Mouse (Mus musculus) gastrocnemius, adult 8-10 months (tissue): ENCODE measurements at regions not wholly inside any gene's neighbourhood (a gene's known extent, or its start where the extent isn't known, plus 50 kb on each side); places are given as distances from the start of the nearest gene placed in this dataset.

Source experiments
- DNase-seq, 2 experiments: peaks; one replicate each; pipeline ENCODE4 v3.0.0; 2022; ENCODE audit warnings: low spot score in 2 of 2

DNA sequence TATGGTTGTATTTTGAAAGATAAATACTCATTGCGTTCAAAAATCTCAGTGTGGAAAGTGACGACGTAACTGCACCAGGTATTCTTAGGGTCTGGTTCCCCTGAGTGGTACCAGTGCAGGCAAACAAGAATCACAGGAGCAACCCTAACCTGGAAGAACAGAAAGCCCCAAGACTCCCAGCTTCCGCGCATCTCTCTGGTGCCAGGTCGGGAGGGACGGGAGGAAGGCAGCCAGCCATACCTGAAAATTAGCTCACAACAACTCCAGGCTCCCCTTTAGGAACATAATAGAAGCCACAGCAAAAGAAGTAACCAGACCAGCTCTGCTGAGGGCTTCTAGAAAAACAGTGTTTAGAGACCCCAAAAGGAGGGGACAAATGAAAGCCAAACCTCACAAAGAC lies 235.4 kb upstream of the Kazn start:
- no peak for DNase-seq

- no peak for DNase-seq
Measured at GRCm38 (mm10) chr4:142474018-142474417, 234.8 kb upstream of the Kazn start.

- no peak for DNase-seq
Measured at GRCm38 (mm10) chr4:142473284-142473683, 234.1 kb upstream of the Kazn start.

DNA sequence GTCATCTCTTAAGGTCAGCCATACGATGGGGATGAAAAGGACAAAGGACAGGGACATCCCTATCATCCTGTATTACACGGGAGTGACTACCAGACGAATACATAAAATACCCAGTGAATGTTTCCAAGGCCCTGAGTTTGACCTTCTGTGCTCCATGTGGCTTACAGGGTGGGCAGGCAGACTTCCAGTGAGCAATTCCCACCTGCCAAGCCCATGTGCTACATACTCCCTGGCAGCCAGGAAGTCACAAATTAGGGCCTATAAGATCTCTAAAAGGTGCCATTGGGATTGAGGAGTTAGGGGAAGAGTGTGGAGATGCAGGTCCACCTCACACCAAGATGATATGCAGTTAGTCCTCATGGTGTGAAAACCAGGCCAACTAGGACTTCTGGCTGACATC lies 233.1 kb upstream of the Kazn start:
- no peak for DNase-seq

GRCm38 (mm10) chr4:142470784-142471183 lies 231.6 kb upstream of the Kazn start:
- no peak for DNase-seq

GRCm38 (mm10) chr4:142467920-142468319 lies 228.7 kb upstream of the Kazn start:
- DNase-seq, result no peak

DNA sequence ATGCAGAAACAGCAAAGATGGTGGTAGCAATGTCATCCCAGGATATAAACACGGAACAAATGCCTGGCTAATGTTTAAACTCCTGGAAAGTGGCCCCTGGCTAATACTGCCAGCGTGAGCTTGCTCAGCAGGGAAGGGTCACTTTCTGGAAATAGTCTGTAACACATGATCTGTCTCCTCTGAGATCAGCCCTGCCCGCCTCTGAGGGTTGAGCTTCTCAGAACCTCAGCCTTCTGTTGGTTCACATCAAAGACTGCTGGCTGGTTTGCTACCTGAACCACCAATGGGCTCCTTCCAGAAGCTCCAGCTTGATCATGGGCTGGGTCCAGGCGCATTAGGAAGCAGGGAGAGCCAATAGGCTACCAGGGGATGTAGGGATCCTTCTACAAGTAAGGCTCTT lies 226.0 kb upstream of the Kazn start:
- no peak for DNase-seq

DNA sequence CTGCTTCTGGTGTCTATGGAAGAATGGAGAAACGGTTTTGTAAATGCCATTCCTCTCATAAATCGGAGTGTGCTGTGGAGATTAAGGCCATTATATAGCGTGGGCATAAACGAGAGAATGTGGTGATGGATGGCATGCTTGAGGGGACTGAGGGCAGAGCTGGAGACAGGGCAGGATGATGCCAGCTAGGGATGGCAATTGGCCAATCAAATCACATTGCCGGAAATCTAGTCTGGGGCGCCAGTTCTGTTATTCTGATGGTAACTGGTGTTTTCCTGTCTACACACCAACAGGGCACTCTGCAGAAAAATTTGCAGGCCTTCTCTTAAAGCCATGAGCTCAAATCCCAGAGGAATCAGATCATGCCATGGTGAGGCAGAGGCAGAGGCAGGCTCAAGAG lies 224.9 kb upstream of the Kazn start:
- DNase-seq, result no peak

DNA sequence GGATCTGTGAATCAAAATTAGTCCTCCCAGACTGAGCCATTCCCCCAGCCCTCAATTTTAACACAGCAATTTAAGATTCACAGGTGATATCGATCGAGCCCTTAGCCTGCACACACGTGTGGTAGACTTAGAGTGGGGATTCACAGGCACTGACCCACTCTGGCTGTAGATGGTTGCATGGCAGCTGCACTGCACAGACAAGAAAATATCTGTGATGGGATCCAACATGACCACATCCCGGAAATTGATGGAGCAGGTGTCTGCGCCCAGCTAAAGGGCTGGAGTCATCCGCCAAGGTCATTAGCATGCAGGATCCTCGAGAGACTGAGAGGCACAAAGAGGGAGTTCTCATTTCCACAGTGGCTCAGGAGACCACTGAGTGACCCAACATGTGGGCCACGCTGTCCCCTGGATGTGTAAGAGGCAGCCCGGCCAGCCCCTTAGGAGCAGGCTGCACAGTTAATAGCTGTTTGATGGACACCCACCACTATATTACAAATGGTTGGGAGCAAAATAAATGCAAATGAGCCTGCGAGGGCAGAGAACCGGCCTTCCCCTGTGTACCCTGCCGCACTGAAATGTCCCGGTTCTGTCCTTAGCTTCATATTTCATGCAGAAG lies 221.4 kb upstream of the Kazn start:
- DNase-seq, result no peak

DNA sequence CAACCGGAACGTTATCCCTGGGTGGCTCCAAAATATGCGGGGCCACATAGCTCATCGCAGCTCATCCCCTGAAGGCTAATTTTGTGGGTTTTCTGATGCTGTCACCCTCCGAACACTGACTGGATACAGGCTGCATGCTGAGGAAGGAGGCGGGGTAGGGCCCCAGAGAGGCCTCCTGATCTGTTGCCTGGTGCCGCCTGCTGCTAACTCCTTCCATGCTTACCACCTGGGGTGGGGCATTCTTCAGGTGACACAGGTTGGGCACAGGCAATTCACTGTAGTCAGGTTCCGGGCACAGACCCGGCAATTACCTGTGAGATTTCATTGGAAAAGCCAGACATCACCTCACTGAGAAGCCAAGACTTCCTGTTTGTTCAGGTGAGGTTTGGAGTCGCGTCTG lies 213.4 kb upstream of the Kazn start:
- DNase-seq, result no peak

DNA sequence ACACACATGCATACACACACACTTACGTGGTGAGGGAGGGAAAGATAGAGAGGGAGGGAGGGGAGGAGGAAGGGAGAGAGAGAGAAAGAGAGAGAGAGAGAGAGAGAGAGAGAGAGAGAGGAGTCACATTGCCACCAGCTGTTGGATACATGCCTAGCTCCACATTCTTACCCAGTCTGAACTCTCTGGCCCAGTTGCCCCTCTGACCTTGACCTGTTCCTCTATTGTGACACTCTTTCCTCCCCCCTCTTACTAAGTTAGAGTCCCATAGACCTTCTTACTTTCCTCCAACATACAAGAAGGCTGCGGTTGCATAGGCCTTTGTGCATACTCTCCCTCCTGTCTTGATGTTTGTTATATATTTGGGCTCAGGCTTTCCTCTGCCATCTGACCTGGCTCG lies 211.7 kb upstream of the Kazn start:
- no peak for DNase-seq

GRCm38 (mm10) chr4:142449713-142450112 lies 210.5 kb upstream of the Kazn start:
- DNase-seq, result no peak

DNA sequence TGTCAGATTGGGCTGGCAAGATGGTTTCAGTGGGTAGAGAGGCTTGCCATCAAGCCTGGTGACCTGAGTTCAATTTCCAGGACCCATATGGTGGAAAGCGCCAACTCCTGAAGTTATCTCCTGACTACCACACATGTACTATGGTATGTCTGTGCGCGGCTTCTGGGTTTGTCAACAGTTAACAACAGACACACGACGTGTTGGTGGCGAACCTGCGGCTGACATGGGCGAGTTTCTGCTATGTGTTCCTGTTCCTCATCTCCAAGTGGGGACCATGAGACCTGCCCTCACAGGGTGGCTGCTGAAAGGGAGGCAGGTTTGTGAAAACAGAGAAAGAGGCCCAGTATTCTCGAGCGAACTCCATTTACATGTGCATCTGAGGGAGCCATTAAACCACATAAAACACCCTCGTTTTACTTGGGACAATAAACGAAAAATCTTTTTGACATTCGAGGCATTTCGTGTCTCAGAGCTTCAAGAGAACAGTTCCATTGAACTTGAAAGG lies 210.0 kb upstream of the Kazn start:
- no peak for DNase-seq

- no peak for DNase-seq
Measured at GRCm38 (mm10) chr4:142447529-142447928, 208.3 kb upstream of the Kazn start.

DNA sequence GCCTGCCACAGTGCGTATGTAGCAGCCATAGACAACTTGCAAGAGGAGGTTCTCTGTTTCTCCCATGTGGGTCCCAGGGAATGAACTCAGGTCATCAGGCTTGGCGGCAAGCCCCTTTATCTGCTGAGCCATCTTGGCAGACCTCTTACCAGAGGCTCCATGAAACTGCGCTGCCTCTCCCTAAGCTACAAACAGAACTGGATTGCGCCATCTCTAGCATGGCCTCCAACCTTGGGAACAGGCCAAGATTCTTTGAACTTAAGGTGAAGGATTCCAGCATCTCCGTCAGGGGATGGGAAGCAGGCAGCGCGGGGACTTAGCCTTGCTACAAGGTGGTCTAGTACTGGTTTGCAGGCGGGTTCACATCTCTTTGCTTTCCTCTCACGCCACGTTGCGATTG lies 201.8 kb upstream of the Kazn start:
- peak in 1 of 2 experiments; percentile 5 for DNase-seq

DNA sequence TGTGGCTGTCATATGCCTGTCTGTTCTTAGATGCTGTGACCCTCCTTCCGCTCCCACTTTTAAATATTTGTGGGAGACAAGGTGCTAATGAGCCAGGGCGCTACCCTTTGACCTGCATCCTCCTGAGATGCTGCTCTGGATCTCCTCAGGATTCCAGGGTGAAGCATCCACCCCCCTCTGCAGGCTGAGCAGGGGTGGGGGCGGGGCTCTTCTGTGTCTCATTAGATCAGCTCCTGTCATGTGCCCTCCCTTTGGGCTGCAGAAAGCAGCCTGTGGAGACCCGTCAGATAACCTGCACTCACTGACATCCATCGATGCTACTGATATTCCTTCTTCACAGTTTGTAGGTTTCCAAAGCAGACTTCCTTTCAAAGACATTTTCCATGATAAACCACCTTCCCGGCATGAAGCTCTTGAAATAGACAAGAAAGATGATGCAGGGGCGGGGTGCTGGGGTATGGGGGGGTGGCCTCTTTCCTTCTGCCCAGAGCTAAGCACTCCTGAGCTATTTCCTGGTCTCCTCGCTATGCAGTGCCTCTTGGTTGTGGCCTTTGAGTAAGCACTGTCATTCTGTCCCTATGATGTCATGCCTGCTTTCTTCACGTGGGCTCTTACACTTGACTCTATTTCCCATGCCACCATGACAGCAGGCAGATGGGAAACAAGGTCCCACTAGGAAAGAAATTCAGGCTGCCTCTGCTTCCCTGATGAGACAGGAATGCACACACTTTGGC lies 200.4 kb upstream of the Kazn start:
- no peak for DNase-seq

- DNase-seq, result no peak
Measured at GRCm38 (mm10) chr4:142424596-142424995, 185.4 kb upstream of the Kazn start.

GRCm38 (mm10) chr4:142420427-142420826 lies 181.2 kb upstream of the Kazn start:
- DNase-seq, result no peak

- no peak for DNase-seq
Measured at GRCm38 (mm10) chr4:142414874-142415273, 175.7 kb upstream of the Kazn start.

DNA sequence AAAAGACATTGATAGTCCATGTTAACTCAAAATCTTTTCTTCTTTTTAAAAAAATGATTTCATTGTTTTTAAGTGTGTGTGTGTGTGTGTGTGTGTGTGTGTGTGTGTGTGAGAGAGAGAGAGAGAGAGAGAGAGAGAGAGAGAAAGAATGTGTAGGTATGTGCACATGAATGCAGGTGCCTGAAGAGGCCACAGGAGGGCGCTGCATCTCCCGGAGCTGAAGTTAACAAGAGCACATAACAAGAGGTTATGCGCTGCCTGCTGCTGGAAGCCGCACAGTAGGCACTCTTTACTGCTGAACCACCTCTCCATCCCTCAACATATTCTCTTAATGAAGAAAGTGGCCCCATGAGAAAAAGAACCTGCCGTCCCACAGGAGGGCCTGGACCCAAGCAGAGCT lies 172.6 kb upstream of the Kazn start:
- no peak for DNase-seq

DNA sequence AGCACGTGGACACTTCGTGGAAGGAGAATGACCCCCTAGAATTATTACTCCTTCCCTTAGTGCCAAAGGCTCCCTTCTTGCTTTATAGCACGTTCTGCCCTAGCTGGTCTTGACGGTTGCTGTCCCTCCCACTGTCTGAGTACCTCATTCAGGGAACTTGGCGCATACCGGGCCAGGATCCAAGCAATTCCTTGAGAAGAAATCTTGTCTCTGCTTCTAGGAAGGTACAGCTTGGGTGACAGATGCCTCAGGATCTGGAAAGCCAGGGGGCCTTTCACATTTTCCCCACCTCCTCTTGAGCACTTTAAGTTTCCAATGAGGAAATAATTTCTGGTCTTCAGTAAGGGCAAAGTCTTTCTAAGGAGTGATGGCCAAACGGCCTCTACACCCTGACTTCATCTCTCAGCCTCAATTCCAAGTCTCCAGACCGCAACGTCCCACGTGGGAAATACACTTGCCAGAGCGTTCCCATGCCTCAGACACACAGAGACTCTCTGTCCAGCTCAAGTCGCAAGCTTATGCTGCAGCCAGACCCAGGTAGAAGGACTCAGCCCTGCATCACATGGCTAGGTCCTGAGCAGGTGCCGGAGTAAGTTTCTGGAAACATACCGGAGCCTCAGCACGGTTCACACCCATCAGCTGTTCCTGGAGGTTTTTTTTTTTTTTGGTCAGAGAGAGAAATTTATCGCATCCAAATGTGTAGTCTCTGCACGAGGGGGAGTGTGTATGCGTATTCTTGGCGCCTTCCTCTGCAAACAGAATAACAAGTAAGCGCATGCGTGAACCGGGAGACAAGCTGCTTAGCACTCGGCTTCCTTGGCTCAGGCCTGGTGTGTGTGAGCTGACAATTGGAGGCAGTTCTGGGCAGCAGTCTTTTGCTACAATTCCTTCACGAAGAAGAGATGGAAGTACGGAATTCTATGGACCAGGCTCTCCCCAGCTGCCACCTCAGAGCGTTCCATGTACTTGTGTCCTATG lies 171.7 kb upstream of the Kazn start:
- DNase-seq, result peak; percentile 19 to 42

GRCm38 (mm10) chr4:142397858-142398257 lies 158.7 kb upstream of the Kazn start:
- no peak for DNase-seq
